Mouse (Mus musculus) gastrocnemius, postnatal 14 days (tissue): ENCODE measurements at regions not wholly inside any gene's neighbourhood (a gene's known extent, or its start where the extent isn't known, plus 50 kb on each side); places are given as distances from the start of the nearest gene placed in this dataset.
A peak's percentile ranks its signal among the peaks of the same experiment; 100 is the strongest.

ENCODE experiments used
- DNase-seq: peaks from one replicate; pipeline ENCODE4 v3.0.0; 2021; ENCODE audit warnings: mixed read lengths
- intact Hi-C: fragments of 180-260 bp; cut with DNase I; formaldehyde crosslinking; loops from one replicate; pipeline ENCODE4 v1.15.1; 2025; ENCODE audit warnings: low total_unique reads

DNA sequence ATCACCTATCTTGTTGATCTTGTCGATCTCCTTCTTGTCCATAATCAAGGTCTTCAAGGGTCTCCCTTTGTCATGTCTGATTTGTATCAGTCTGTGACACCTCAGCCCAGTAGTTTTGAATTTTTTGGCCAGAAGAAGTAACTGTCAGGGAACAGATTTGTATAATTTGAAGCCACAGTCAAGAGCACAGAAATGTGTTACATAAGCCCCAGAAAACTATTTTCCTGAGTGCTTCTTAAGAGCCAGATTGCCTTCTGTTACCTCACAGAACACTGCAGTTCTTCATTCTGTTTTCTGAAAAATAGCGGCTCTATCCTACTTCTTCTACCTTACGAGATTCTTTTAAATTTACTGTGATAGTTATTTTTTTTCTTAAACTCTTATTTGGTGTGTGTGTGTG lies 170.1 kb upstream of the Mpped2 start:
- no peak for DNase-seq
- intact Hi-C loops: no loop called here

DNA sequence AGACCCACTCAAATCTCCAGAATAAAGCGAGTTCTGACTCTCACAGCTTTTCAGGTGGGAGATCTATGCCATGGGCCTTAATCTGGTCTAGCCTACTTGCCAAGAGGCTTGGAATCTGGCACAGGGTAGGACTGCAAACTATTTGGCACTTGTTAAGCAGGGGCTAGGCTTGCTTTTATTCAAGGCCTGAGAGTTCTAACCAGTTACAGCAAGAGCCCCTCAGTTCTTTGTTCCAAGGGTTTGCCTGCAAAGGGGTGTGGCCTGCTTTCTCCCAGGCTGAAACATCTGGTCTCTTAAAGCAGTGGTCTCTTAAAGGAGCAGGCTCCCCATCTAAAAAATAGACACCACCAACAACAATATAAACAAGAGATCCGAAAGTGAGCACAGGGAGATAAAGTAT lies 166.1 kb upstream of the Mpped2 start:
- intact Hi-C loops: no loop called here
- no peak for DNase-seq

DNA sequence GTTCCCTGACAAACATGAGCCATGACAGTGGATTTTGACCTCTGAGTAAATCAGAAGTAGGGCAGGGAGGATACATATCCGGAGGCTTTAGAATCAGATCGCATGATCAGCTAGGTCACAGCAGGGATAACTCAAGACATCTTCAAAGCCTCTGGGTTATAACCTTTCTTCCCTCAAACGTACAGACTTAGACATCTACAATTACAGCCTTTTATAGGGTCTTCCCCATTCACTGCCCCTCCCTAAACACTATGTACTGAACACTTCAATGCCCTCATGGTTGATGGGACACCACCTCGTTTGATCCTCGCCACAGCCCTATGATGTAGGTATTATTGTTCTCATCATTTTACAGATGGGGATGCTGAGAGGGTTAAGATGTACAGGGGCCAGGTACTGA lies 163.8 kb upstream of the Mpped2 start:
- intact Hi-C loops: no loop called here

DNA sequence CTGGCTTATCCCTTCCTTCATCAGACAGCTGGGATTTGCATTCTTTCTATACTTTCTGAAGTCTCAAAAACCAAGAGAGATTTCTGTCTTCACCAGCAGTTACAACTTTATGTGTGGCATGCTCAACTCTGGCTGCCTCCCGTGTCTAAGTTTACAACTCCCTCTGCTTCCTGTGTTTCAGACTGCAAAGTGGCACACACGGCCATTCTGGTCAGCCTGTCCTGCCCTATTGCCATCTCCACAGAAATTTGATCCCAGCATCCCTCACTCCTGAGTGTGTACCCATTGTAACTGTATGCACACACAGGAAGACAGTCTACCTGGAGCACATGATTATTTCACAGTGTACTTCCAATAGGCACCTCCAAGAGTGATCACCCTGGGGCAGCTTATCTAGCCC lies 163.3 kb upstream of the Mpped2 start:
- intact Hi-C loops: no loop called here

More for the DNA sequence above, 163.8 kb upstream of the Mpped2 start:
- DNase-seq: no peak

DNA sequence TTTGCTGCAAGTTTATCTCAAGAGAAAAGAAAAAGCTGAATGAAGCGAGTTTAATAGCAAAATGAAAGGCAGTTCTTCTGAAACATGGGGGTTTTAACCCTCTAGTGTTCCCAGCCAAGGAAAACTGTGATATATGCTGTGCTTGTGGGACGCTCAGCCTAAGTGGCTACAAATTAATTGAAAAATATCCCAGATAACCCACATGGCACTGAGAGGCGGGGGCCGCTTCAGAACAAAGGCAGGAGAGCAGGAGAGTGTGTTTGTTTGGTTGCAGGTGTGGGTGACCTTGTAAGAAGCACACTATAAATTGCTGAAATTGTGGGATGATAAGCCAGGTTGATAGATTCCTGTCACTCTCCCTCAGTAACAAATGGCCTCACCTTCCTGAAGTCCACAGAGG lies 154.7 kb upstream of the Mpped2 start:
- DNase-seq: no peak
- intact Hi-C loops: no loop called here

More for the DNA sequence above, 163.3 kb upstream of the Mpped2 start:
- no peak for DNase-seq

DNA sequence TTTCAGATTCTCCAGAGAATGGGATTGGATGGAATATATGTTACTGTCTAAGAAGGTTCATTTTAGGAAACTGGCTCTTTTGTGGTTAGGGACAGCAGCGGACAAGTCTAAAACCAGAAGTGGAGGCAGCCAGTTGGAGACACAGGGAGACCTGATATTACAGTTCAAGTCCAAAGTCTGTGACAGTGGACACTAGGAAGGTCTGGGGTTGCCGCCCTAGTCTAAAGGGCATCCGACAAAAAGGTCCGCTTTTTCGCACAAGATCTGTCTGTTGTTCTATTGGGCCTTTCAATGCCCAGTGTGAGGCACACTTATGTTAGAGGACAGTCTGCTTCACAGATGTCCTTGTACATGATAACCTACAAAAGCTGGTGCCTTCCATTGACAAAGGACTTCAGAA lies 152.9 kb upstream of the Mpped2 start:
- intact Hi-C loops: no loop called here
- DNase-seq: no peak

DNA sequence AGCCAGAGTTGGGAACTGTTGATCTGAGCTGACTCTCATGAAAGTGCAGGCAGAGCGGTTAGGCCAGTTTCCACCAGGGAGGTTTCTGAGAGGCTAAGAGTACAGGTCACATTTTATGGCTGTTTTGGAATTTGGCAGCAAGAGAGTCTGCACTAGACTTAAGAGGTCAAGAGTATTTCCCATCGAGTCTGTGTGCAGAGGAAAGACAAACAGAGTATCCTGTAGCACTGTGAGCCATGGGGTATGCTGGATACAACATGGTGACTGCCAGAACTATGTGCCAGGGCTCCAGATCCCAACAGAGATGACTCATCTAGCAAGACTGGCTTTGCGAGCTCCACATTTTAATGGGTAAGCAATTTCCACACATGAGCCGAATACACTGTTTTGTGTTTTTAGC lies 146.0 kb upstream of the Mpped2 start:
- DNase-seq: peak; percentile 36
- intact Hi-C loops: no loop called here

DNA sequence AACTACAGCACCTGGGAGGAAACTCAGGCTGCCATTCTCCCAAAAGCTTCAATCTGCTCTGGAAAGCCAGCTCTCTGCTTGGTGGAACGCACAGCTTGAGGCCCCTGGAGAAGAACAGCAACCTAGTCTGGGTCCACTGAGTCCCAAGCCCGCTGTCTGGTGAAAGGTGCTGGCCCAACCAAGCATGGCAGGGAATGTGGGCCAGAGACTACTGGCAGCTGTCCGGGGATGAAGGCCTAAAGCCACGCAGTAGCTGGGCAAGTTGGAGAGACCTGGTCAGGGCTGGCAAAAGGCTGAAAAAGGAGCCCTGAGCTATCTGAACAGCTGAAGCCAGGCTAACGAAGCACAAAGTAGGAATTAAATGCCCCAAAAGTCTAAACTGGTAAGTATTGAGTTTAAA lies 139.4 kb upstream of the Mpped2 start:
- intact Hi-C loops: no loop called here
- DNase-seq: no peak

DNA sequence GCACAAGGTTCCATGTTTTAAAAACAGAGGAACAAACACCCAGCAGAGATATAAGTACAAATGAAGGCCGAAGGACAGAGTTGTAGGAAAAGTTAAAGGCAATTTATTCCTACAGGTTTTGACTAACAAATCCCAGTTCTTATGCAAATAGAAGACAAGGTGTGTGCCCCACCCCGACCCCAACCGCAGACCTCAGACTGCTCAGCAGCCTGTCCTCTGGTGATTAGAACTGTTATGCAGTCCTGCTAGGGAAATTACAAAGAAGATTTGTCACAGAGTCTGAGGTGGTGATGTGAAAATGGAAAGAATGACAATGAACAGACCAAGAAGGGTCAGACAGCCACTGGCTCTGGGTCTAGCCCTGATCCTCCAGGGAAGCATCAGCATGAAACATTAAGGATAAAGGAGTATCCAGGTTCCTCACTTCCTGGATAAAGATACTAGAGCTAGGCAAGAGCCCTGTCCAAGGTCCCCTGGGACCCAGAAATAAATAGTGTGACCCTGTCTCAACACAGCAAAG lies 131.4 kb upstream of the Mpped2 start:
- DNase-seq: no peak
- intact Hi-C loops: no loop called here

DNA sequence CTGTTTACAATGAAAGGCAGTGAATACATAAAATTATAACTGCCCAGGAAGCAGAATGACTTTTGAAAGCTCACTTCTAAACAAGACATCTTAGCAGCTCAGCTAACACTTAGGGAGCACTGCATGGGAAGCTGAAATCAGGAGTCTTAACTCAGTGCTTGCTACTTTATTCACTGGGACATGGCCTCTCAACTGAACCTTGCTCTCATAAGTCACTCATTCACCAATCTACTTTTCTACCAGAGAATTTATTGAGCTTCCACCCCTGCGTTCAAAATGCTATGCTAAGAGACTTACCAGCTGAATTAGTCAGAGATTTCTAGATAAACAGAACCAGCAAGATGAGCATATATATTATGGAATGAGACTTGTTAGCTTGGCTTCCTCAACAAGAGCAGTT lies 122.8 kb upstream of the Mpped2 start:
- intact Hi-C loops: no loop called here
- no peak for DNase-seq

DNA sequence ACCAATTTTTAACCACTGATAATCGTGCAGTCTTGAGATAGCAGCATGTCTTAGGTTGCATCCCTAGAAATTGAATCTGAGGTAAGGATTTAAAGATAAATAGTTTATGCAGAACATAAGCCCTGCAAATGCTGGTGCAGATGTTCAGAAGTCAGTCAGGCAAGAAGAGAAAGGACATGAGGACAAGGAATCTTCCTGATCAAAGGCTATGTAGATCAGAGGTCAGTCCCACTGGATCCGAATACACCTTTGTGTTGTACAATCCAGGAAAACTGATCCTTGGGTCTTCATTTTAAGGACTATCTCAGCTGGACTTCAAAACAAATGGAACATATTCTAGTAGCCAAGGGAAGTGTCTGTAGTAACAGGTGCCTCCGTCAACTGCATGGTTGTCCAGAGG lies 121.7 kb upstream of the Mpped2 start:
- DNase-seq: no peak
- intact Hi-C loops: no loop called here

DNA sequence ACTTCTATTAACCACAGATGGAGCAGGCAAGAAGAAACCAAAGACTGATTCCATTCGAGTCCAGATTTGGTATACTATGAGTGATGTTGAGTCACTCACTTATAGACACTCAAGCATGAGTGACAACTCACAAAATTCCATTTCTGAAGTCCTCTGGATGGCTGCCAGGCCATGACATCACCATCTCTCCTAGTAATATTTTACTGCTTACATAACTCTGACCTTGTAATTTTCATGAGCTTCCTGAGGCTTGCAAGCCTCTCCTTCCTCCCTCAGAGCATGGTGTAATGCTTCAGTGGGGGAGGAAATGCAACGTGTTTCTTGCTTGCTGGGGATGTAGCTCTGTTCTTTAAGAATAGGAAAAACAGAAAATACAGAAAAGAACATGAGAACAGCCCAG lies 121.2 kb upstream of the Mpped2 start:
- intact Hi-C loops: no loop called here

DNA sequence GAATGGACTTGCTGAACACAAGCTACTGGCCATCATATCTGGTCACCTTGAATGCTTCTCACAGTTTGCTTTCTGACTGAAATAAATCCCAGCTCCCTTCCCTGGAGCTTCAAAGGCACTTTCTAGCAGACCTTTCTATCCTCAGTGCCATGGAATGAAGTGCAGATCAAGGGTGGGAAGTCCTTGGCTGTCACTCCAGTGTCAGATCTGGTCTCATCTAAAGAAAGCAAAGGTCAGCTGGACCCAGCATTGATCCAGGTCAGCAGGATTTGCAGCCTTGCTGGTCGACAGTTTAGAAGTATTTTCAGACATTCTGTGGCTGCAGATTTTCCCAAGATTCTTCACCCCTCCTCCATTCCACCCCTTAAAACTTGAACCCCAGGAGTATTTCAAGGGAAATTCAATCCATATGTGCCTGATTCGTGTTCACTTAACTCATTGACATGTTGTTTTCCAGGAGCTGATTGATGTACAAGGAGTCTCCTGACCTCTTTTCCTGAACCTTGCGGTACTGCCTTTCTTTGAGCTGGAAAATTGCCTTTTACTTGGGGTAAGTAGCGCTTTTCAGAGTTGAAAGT lies 116.2 kb upstream of the Mpped2 start:
- intact Hi-C loops: no loop called here
- DNase-seq: no peak

More for the DNA sequence above, 121.2 kb upstream of the Mpped2 start:
- no peak for DNase-seq

DNA sequence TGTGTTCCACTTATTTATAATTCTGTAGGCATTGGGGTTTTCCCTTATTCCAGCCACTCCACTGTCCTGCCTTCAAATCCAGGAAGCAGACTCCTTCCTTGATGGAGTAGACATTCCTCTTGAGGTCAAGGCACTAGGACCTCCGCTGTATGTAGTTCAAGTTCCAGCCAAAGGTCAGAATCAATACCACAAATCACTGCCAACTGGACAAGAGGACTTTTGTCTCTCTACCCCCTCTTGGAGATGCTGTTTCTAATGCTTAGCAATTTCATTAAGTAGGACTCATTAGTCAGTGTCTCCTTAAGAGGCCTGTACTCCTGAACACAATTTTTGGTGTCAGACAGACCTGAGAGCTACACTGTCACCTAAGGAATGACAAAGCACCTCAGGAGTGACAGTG lies 115.0 kb upstream of the Mpped2 start:
- intact Hi-C loops: no loop called here
- no peak for DNase-seq

DNA sequence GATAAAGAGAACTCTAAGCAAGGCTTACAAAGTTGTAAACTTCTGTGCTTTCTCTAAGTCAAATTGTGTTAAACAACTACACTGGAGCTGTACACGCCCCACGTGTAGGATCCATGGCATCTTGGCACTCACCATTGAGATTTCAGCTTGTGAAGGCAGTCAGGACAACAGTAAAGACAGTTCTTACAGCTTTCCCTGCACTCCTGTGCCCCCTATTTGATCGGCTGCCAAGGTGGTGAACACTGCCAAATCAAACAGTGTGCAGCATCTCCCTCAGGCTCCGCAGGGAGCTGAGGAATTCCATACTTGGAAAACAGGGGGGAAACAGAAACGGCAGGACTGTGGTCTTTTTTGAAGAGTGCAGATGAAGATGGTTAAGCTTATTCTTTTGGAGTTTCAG lies 112.4 kb upstream of the Mpped2 start:
- DNase-seq: no peak
- intact Hi-C loops: no loop called here

DNA sequence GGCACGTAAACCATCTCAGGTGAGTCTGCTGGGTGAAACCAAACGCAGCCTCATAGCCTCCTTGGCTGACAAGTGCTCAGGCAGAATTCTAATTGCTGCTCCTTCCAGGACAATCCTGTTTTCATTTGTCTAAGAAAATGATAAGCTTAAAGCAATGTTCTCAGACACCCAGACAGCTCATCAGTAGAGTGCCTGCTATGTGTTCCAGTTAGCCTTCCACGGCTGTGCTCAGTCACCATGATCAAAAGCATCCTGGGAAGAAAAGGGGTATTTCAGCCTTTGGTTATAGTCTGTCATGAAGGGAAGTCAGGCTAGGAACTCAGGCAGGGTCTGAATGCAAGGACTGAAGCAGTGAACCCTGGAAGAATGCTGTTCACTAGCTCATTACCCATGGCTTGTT lies 71.8 kb upstream of the Mpped2 start:
- DNase-seq: no peak
- intact Hi-C loops: no loop called here

DNA sequence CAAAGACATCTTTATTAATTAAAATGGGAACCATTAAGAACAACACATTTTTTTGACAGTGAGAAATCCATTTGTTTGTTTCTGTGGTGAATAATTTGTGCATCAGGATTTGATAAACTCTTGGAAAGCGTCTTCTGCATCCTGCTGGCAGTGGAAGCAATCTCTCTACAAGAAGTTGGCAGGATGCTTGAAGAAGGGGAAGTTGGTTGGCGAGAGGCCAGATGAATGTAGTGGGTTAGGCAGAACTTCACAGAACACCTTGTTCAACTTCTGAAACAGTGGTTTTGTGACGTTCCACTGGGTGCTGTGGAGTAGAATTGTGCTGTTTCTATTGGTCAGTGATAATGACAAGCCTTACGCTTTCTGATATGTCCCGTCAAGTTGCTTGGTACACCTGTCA lies 70.7 kb upstream of the Mpped2 start:
- intact Hi-C loops: no loop called here

DNA sequence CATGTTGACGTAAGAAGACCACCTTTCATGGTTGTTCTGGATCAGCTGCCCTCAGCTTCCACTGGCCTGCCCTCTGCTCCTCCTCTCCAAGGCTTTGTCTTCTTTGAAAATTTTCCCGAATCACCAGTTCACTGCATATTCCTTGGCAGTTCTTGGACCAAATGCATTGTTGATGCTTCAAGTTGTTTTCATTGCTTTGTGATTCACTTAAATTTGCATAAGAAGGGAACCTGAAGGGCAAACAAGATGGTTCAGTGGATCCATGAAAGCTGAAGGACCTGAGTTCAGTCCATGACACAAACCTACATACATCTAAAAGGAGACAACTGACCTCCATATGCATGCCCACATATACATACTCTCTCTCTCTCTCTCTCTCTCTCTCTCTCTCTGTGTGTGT lies 69.4 kb upstream of the Mpped2 start:
- intact Hi-C loops: no loop called here
- DNase-seq: no peak

More for the DNA sequence above, 70.7 kb upstream of the Mpped2 start:
- no peak for DNase-seq

DNA sequence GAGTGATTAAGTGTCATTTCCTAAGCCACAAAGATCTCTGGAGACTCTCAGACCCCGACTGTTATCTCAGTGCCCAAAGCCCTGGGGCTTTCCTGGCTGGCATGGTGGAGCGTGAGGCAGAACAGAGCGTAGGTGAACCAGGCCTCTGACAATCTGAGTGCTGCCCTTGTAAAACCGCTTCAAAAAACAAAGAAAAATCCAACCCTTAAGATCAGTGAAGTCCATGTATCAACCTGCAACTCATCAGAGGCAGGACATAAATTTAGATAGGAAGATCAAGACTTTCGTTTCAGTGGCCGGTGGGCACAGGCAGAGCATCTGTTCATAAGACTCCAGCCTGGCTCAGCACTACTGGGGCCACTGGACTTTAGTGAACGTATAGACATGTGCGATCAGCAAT lies 61.1 kb upstream of the Mpped2 start:
- no peak for DNase-seq
- intact Hi-C loops: no loop called here
